Mouse (Mus musculus) embryonic facial prominence, embryonic 10.5 days (tissue): ENCODE results near the gene Ctsl. TPM values are rescaled to one million over a fixed set of nuclear protein-coding genes. Genes with fewer than 3 reads are reported as not detected.

Experiments
- DNase-seq: peaks from one replicate; pipeline ENCODE4 v3.0.0-alpha.2; 2017; ENCODE audit warnings: low spot score
- H3K27ac ChIP-seq: fragments of 300-500 bp; sonication (generic); replicated peaks from 2 replicates; pipeline ENCODE4 v1.5.1; 2016; ENCODE audit warnings: mild to moderate bottlenecking
- H3K27me3 ChIP-seq: fragments of 300-500 bp; sonication (generic); replicated peaks from 2 replicates; pipeline ENCODE4 v1.6.1; 2016; ENCODE audit warnings: low read depth, mild to moderate bottlenecking; ENCODE audit not compliant: poor library complexity, severe bottlenecking
- H3K36me3 ChIP-seq: fragments of 300-500 bp; sonication (generic); replicated peaks from 2 replicates; pipeline ENCODE4 v1.6.1; 2016; ENCODE audit warnings: mild to moderate bottlenecking, moderate library complexity
- H3K4me1 ChIP-seq: fragments of 300-500 bp; sonication (generic); 2 replicates; pipeline ENCODE4 v1.6.1; 2016
- H3K4me3 ChIP-seq: fragments of 300-500 bp; sonication (generic); 2 replicates; pipeline ENCODE4 v1.5.1; 2016; ENCODE audit warnings: mild to moderate bottlenecking, moderate library complexity
- H3K9me3 ChIP-seq: fragments of 300-500 bp; sonication (generic); 2 replicates; pipeline ENCODE4 v1.6.1; 2016; ENCODE audit warnings: mild to moderate bottlenecking
- WGBS: fragments of 180-500 bp; shearing (Covaris S2); methylation state at CpG from one replicate; pipeline ENCODE4 v1.1.7; 2016; 5-methylcytosine and 5-hydroxymethylcytosine counted together
- polyA plus RNA-seq: library from polyadenylated mRNA; unstranded; fragments of >200 nt; fragmentation: Nextera tagmentation; extraction: Ambion mirVana; gene quantifications from 2 replicates; pipeline ENCODE4 v1.2.1, GENCODE M21; 2016

Gene Ctsl
- 121 and 132 TPM in 2 replicates for polyA plus RNA-seq

DNA sequence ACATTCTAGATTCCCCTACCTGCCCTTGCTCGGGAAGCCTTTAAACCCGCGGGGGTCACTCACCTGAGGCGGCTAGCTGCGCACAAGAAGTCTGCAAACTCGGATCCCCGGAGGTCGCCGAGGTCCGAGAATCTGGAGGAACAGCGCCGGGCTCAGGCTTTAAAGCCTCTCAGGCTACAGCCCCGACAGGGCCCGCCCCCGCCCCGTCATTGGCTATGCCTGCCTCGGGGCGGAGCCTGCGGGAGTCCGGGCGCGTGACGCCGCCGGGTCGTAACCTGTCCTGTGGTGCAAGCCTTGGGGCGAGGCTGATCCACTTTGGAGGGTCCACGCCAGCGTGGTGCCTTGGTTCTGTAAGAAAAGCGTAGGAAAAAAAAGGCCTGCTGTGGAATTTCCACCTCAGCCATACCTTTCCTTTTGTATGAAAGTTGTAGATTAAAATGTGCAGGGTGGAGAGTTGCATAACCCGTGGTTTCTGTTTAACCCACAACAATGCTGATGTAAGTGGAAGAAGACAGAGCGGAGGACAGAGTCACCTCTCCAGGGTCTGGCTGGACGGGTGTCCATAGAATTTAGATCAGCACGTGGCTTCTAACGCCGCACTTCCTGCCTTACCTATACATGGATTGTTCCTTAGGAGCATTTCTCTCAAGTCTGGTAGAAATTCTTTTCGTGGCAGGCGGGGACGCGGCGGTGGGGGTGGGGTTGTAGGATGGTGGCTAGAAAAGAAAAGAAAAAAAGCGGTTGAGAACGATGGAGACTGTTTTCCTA, at the start of gene Ctsl:
Gene Ctsl (minus strand): TSS at position 718 of the 768 bp plus-strand sequence.
- Histone ChIP-seq H3K36me3 (peaks cover 31% of the 10 kb centered on the region), H3K4me1 (peaks cover 12% of the 10 kb centered on the region), H3K27me3 (no peaks in the 10 kb centered on the region), H3K4me3 (peak within 1 kb of the TSS; percentile 84), H3K27ac (peak within 1 kb of the TSS; percentile 92), H3K9me3 (no peaks in the 10 kb centered on the region)
- WGBS, result under 1% methylated on average over 43 of the region's 43 CpGs
- DNase-seq, result peak; percentile 95

DNA sequence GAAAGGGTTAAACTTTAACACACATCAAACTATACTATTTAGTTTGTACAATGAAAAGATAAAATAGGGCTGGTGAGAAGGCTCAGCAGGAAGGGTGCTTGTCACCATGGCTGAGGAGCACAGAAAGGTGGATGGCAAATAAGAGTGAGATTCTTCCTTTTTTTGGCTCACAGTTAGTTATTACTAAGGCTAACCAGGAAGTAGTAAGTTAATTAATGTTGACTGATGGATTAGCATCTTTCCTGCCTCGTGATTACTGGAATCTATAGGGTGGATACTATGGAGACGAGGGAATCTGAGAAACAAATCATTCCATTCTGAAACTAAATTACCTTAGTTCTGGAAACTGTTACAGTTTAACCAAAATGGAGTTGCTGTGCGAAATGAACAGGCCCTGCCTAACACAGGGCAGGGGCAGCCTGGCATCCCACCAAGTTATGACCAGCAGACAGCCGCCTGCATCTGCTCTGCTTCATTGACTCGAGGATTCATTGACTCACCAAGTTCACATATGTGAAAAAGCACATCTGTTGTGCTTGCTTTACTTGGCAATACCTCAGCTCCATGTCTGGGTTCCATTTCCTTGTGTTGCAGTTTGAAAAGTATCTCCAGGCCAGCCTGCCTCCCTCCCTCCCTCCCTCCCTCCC, 46.4 kb upstream of the Ctsl start:
- WGBS, result 64% methylated on average over 5 of the region's 5 CpGs
- H3K4me1 ChIP-seq, result 0 out of 2 replicates have a peak, but pooled peaks cover 5% of the 10 kb centered on the region
- no peaks in the 10 kb centered on the region for H3K9me3 ChIP-seq
- no peak overlapping the region for H3K4me3 ChIP-seq
- no peaks in the 10 kb centered on the region for H3K36me3 ChIP-seq
- no peak for DNase-seq
- H3K27me3 ChIP-seq, result no peaks in the 10 kb centered on the region
- no peak overlapping the region for H3K27ac ChIP-seq

DNA sequence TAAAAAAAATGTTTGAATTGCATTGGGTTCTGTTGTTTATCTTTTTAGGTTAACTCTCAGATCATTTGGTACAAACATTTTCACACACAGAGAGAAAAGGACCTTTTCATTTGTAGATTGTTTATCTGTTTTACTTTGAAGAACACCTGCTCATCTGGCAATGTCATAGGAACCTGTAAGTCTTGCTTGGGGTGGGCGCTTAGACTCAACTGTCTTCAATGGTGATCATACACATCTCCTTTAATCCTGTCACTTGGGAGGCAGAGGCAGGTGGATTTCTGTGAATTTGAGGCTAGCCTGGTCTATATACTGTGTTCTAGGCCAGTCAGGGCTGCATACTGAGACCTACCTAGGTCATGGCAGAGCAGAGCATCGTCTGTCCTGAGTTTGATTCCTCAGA, 45.0 kb upstream of the Ctsl start:
- Histone ChIP-seq H3K27me3 (no peaks in the 10 kb centered on the region), H3K4me3 (no peak overlapping the region), H3K36me3 (no peaks in the 10 kb centered on the region), H3K27ac (no peak overlapping the region), H3K9me3 (no peaks in the 10 kb centered on the region), H3K4me1 (no peaks in the 10 kb centered on the region)
- DNase-seq, result no peak
- 88% methylated on average over 2 of the region's 2 CpGs for WGBS

DNA sequence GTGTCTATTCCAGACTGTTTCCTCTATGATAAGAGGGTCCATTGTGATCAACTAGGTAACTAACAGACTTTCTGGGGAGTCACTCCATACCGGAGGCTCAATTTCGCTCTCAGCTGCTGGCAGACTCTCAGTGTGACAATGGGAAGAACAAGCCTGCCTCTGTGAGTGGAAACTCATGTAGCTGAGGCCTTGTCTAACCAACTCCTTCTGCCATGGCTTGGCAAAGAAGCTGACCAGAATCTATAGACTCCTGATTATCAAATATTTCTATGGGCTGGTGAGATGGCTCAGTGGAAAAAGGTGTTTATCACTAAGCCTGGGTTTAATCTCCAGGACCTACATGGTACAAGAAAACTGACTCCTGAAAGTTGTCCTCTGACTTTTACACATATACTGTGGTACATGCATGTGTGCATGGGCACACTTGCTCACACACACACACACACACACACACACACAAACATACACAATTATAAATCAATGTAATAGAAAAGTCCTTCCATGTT, 42.1 kb upstream of the Ctsl start:
- Histone ChIP-seq H3K36me3 (no peaks in the 10 kb centered on the region), H3K9me3 (no peaks in the 10 kb centered on the region), H3K4me3 (no peak overlapping the region), H3K27ac (no peak overlapping the region), H3K4me1 (no peaks in the 10 kb centered on the region), H3K27me3 (no peaks in the 10 kb centered on the region)
- no peak for DNase-seq
- WGBS, result 72% methylated on average over 2 of the region's 2 CpGs

DNA sequence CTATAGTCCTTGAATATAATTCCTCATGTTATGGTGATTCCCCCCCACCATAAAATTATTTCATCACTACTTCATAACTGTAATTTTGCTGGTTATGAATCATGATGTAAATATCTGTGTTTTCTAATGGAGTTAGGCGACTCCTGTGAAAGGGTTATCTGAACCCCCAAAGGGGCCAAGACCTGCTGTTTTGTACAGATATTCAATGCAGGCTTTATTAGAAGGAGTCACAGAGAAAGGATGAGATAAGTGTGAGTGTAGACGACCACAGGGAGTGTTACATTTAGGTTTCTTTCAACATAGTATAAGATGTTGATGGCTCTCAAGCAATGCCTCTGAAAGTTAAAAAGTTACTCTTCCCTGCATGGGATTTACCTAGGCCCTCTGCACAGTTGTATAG, 40.6 kb upstream of the Ctsl start:
- 77% methylated on average over 2 of the region's 2 CpGs for WGBS
- no peaks in the 10 kb centered on the region for H3K36me3 ChIP-seq

DNA sequence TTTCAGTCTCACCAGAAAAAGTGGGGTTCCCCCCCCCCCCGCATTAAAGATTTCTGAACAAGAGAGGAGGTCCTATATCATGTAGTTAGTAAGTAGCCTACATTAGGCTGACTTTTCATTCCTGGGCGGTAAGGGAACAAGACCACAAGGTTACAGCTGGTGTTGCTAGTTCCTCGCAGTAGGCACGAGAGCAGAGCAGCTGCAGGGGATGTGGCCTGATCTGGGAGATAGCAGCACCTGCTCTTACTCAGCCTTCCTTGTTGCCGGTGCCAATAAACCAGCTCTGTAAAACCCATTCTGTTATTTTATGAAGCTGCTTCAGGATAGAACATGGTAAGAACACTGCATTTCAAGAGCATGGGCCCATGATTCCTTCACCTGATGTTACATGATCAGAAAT, 39.9 kb upstream of the Ctsl start:
- no peaks in the 10 kb centered on the region for H3K36me3 ChIP-seq
- no peak for DNase-seq
- WGBS, result 80% methylated on average over 5 of the region's 5 CpGs
- no peaks in the 10 kb centered on the region for H3K9me3 ChIP-seq
- H3K4me3 ChIP-seq, result no peak overlapping the region
- H3K27ac ChIP-seq, result no peak overlapping the region
- no peaks in the 10 kb centered on the region for H3K27me3 ChIP-seq
- no peaks in the 10 kb centered on the region for H3K4me1 ChIP-seq

More for the DNA sequence above, 40.6 kb upstream of the Ctsl start:
- DNase-seq, result no peak
- Histone ChIP-seq H3K27me3 (no peaks in the 10 kb centered on the region), H3K9me3 (no peaks in the 10 kb centered on the region), H3K4me3 (no peak overlapping the region), H3K4me1 (no peaks in the 10 kb centered on the region), H3K27ac (no peak overlapping the region)

DNA sequence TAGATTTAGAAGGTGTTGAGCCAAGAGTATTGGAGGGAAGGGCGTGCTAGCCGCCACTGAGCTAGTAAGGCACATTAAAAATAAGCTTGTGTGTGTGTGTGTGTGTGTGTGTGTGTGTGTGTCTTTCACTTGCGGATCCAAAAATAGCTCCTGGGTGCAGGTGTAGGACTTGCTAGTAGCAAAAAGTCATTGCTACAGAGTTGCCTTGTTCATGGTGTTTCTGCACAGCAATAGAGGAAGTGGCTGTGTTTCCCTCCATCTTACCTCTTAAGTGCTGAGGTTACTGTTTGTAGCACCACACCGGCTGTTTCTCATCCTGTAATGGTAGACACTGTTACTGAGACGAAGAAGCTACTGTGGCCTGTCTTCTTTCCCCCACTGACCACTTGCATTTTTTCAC, 37.3 kb upstream of the Ctsl start:
- DNase-seq, result no peak
- Histone ChIP-seq H3K4me1 (no peaks in the 10 kb centered on the region), H3K27ac (no peak overlapping the region), H3K4me3 (no peak overlapping the region), H3K36me3 (no peaks in the 10 kb centered on the region), H3K9me3 (no peaks in the 10 kb centered on the region), H3K27me3 (no peaks in the 10 kb centered on the region)
- 91% methylated on average over 5 of the region's 5 CpGs for WGBS

DNA sequence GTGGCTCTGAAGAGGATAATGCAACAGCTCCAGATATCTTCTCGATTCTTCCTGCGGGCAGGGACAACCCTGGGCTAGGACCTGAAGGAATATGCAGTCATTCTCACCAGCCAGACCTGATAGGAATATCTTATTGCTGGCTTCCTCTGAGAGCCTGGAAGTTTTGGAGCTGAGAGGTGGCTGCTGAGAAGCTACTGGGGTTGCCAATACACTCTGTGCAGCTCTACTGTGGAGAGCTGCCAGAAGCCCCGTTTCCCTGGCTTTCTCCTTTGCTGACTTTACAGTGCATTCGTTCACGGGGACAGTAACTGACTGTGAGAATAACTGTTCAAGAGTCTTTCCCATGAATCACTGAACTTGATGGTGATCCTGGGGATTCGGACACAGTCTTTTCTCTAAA, 34.9 kb upstream of the Ctsl start:
- no peaks in the 10 kb centered on the region for H3K36me3 ChIP-seq
- DNase-seq, result no peak
- no peak overlapping the region for H3K4me3 ChIP-seq
- no peaks in the 10 kb centered on the region for H3K9me3 ChIP-seq
- H3K4me1 ChIP-seq, result peaks cover 11% of the 10 kb centered on the region; the same call in 1 of the 2 replicates
- 83% methylated on average over 6 of the region's 6 CpGs for WGBS
- H3K27me3 ChIP-seq, result no peaks in the 10 kb centered on the region
- no peak overlapping the region for H3K27ac ChIP-seq

DNA sequence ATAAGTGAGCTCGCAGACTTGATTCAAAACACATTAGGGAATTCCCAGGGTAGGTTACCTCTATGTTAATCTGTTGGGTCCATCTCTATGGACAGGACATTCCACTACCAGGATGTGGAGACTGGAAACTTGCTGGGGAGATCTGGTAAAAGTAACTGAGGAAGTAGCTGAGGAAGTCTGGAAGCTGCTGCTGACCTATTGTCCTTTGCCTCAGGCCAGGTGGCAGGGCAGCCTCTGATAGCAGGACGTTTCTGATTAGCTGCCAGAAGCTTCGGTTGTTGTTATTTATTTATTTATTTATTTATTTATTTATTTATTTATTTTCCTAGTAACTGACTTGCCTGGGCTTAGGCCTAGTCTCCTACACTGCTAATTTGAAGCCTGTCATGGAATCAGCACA, 32.8 kb upstream of the Ctsl start:
- Histone ChIP-seq H3K9me3 (no peaks in the 10 kb centered on the region), H3K4me3 (no peak overlapping the region), H3K27ac (no peak overlapping the region), H3K36me3 (no peaks in the 10 kb centered on the region), H3K4me1 (peaks cover 13% of the 10 kb centered on the region; the same call in 1 of the 2 replicates), H3K27me3 (no peaks in the 10 kb centered on the region)
- WGBS, result 47% methylated on average over 3 of the region's 3 CpGs
- DNase-seq, result no peak

DNA sequence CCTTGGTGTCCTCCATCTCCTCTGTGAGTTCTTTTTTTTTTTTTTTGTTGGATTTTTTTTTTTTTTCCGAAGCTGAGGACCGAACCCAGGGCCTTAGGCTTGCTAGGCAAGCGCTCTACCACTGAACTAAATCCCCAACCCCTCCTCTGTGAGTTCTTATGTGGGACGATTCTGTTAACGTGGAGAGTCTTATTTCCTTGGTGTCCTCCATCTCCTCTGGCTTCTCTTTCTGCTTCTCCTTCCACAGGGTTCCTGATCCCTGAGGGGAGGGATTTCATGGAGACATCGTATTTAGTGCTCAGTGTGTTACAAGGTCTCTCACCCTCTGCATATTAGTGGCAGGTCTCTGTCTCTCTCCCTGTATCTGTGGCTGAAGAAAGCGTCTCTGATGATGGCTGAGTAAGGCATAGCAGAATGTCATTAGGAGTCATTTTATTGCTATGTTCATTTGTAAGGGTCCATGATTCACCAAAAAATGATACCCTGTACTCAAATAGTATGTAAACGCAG, 32.3 kb upstream of the Ctsl start:
- WGBS, result 87% methylated on average over 8 of the region's 8 CpGs
- H3K4me3 ChIP-seq, result no peak overlapping the region
- H3K27ac ChIP-seq, result no peak overlapping the region
- DNase-seq, result no peak
- H3K36me3 ChIP-seq, result no peaks in the 10 kb centered on the region
- H3K4me1 ChIP-seq, result peaks cover 13% of the 10 kb centered on the region; the same call in 1 of the 2 replicates
- H3K27me3 ChIP-seq, result no peaks in the 10 kb centered on the region
- H3K9me3 ChIP-seq, result no peaks in the 10 kb centered on the region

DNA sequence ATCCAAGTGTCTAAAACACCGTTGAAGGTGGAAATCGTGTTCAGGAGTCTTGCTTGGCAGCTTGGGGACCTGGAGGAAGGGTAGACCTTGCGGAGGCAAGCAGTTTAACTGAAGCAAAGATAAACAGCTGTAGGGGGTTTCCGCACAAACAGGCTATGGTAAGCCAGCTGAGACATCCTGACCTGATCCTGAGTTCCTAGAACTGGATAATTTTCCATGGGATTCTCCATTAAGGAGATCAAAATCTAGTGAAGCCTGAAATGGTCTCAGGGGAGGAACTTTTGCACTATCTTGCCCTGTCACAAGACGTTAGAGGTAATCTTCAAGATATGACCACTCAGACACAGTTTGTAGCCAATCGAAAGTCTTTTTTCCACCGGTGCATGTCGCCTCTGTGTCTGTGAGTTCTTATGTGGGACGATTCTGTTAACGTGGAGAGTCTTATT, 31.8 kb upstream of the Ctsl start:
- DNase-seq, result no peak
- H3K27me3 ChIP-seq, result no peaks in the 10 kb centered on the region
- no peak overlapping the region for H3K27ac ChIP-seq
- H3K4me1 ChIP-seq, result peaks cover 13% of the 10 kb centered on the region; the same call in 1 of the 2 replicates
- no peaks in the 10 kb centered on the region for H3K36me3 ChIP-seq
- no peaks in the 10 kb centered on the region for H3K9me3 ChIP-seq
- H3K4me3 ChIP-seq, result no peak overlapping the region
- WGBS, result 85% methylated on average over 10 of the region's 10 CpGs

DNA sequence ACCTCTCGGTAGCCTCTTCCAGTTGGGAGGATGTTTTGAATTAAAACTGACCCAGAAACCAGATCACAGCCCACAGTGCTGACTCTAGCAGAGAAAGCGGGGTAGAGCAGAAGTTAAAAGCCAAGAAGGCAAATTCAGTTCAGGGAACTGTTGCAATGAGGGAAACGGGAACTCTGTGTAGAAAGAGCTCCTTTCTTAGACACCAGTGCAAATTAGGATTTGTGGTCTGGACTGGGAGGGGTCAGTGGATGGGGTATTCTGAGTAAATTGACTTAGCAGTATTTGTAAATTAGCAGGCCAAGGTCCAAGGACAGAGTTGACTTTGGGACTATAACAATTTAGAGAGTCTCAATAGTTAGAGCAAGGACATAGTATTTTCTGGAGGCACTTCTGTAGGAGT, 31.3 kb upstream of the Ctsl start:
- Histone ChIP-seq H3K36me3 (no peaks in the 10 kb centered on the region), H3K4me1 (peaks cover 13% of the 10 kb centered on the region; the same call in 1 of the 2 replicates), H3K27me3 (no peaks in the 10 kb centered on the region), H3K27ac (no peak overlapping the region), H3K4me3 (no peak overlapping the region), H3K9me3 (no peaks in the 10 kb centered on the region)
- DNase-seq, result no peak
- WGBS, result 52% methylated on average over 3 of the region's 3 CpGs
